Mouse (Mus musculus) liver, postnatal 0 days (tissue): ENCODE measurements at regions not wholly inside any gene's neighbourhood (a gene's known extent, or its start where the extent isn't known, plus 50 kb on each side); places are given as distances from the start of the nearest gene placed in this dataset.

ENCODE experiments used
- CTCF ChIP-seq: sonication (generic); IDR thresholded peaks from 2 replicates; pipeline ENCODE4 v1.5.1; 2016; ENCODE audit warnings: antibody characterized with exemption, low read depth
- EP300 ChIP-seq: IDR thresholded peaks from 2 replicates; pipeline ENCODE4 v1.6.1; 2016; ENCODE audit warnings: antibody characterized with exemption, low read depth, mild to moderate bottlenecking

GRCm38 (mm10) chr4:8417821-8418220, 179.0 kb upstream of the Car8 start:
- TF ChIP-seq CTCF: no peak
- TF ChIP-seq EP300: no peak
